Mouse (Mus musculus) lung, adult 2 months (tissue): ENCODE results near the gene Naa11.

Experiments
- CTCF ChIP-seq: fragments of 200-500 bp; IDR thresholded peaks from 2 replicates; pipeline ENCODE4 v1.5.1; 2011; ENCODE audit warnings: mild to moderate bottlenecking, low read length, control low read depth; ENCODE audit not compliant: insufficient read depth
- POLR2A ChIP-seq: fragments of 200-500 bp; IDR thresholded peaks from 2 replicates; pipeline ENCODE4 v1.6.1; 2011; ENCODE audit warnings: low read depth, mild to moderate bottlenecking, control low read depth, low read length, borderline replicate concordance; ENCODE audit errors: extremely low read depth

DNA sequence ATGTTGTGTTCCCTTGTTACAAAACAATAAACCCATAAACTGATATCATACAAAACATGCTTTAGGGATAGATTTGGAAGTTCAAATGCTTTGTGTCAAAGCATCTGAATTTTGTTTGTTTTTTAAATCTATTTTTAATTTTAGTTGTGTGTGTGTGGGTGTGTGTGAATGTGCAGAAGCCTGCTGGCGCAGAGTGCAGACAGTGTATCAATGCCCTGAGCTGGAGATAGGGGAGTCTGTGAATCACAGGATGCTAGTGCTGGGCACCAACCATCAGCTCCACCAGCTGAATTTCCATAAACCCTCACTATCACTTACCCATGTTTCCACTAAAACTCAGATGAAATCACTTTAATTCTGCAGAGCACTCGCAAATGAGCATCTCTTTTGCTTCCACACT, 40.3 kb upstream of the Naa11 start:
- no peak for TF ChIP-seq CTCF
- no peak for TF ChIP-seq POLR2A
